Mouse (Mus musculus): Measurements from ENCODE around the gene Ak6. TPM values are rescaled to one million over a fixed set of nuclear protein-coding genes. Genes with fewer than 3 reads are reported as not detected.

Gene Ak6
- polyA plus RNA-seq, 1 experiment = 115 TPM

- no peak overlapping the region for H3ac ChIP-seq (ENCODE audit: control insufficient read depth, insufficient read length)
- no peaks in the 10 kb centered on the region for H3K36me3 ChIP-seq (ENCODE audit: control insufficient read depth, insufficient read depth)
- no peaks in the 10 kb centered on the region for H3K27me3 ChIP-seq (ENCODE audit: control insufficient read depth, insufficient read depth, insufficient read length)
- H3K4me2 ChIP-seq (ENCODE audit: low read depth) = no peak overlapping the region
- no peak for TF ChIP-seq USF1 (IDR thresholded peaks at IDR 0.05; ENCODE audit: low read depth)
- TF ChIP-seq MAX (IDR thresholded peaks at IDR 0.05; ENCODE audit: low read depth) = no peak
- TF ChIP-seq E2F4 (IDR thresholded peaks at IDR 0.05; ENCODE audit: insufficient read depth) = no peak
- TF ChIP-seq REST (IDR thresholded peaks at IDR 0.05; ENCODE audit: insufficient read depth, insufficient read length) = no peak
- TF ChIP-seq POLR2AphosphoS2 (IDR thresholded peaks at IDR 0.05; ENCODE audit: insufficient read length, low read depth) = no peak
- TF ChIP-seq MYOD1 (IDR thresholded peaks at IDR 0.05; ENCODE audit: control insufficient read depth in 1 of 3, insufficient read length in 2 of 3, low read depth in 2 of 3) = no peak
- no peak for TF ChIP-seq TCF3 (IDR thresholded peaks at IDR 0.05; ENCODE audit: insufficient read length, low read depth)
- TF ChIP-seq POLR2A (IDR thresholded peaks at IDR 0.05; ENCODE audit: insufficient read length, low read depth) = no peak
- TF ChIP-seq TCF12 (IDR thresholded peaks at IDR 0.05; ENCODE audit: insufficient read depth, poor library complexity, severe bottlenecking) = no peak
- TF ChIP-seq MYOG (IDR thresholded peaks at IDR 0.05; ENCODE audit: control insufficient read depth in 1 of 3, insufficient read depth in 1 of 3, insufficient read length in 2 of 3, low read depth in 2 of 3) = no peak
- TF ChIP-seq SRF (IDR thresholded peaks at IDR 0.05; ENCODE audit: control insufficient read depth, insufficient read length, low read depth) = no peak
- TF ChIP-seq CEBPB (IDR thresholded peaks at IDR 0.05; ENCODE audit: insufficient read depth, poor library complexity, severe bottlenecking) = no peak
- no peaks in the 10 kb centered on the region for H3K79me2 ChIP-seq (ENCODE audit: control insufficient read depth, insufficient read depth)
- no peak overlapping the region for H3K4me3 ChIP-seq
These were observed 36.7 kb downstream of the Ak6 start for GRCm38 (mm10) chr13:100687513-100687912.

GRCm38 (mm10) chr13:100697541-100697940, 46.8 kb downstream of the Ak6 start:
- H3K27me3 ChIP-seq (ENCODE audit: control insufficient read depth, insufficient read depth, insufficient read length) = no peaks in the 10 kb centered on the region
- H3ac ChIP-seq (ENCODE audit: control insufficient read depth, insufficient read length) = no peak overlapping the region
- H3K36me3 ChIP-seq (ENCODE audit: control insufficient read depth, insufficient read depth) = peaks cover 16% of the 10 kb centered on the region
- H3K79me2 ChIP-seq (ENCODE audit: control insufficient read depth, insufficient read depth) = no peaks in the 10 kb centered on the region
- no peak overlapping the region for H3K4me2 ChIP-seq (ENCODE audit: low read depth)
- TF ChIP-seq TCF3 (IDR thresholded peaks at IDR 0.05; ENCODE audit: insufficient read length, low read depth) = no peak
- no peak for TF ChIP-seq TCF12 (IDR thresholded peaks at IDR 0.05; ENCODE audit: insufficient read depth, poor library complexity, severe bottlenecking)
- TF ChIP-seq SRF (IDR thresholded peaks at IDR 0.05; ENCODE audit: control insufficient read depth, insufficient read length, low read depth) = no peak
- TF ChIP-seq CEBPB (IDR thresholded peaks at IDR 0.05; ENCODE audit: insufficient read depth, poor library complexity, severe bottlenecking) = no peak
- TF ChIP-seq POLR2AphosphoS2 (IDR thresholded peaks at IDR 0.05; ENCODE audit: insufficient read length, low read depth) = no peak
- no peak for TF ChIP-seq POLR2A (IDR thresholded peaks at IDR 0.05; ENCODE audit: insufficient read length, low read depth)
- no peak for TF ChIP-seq USF1 (IDR thresholded peaks at IDR 0.05; ENCODE audit: low read depth)
- no peak for TF ChIP-seq MYOG (IDR thresholded peaks at IDR 0.05; ENCODE audit: control insufficient read depth in 1 of 3, insufficient read depth in 1 of 3, insufficient read length in 2 of 3, low read depth in 2 of 3)
- TF ChIP-seq REST (IDR thresholded peaks at IDR 0.05; ENCODE audit: insufficient read depth, insufficient read length) = no peak
- no peak for TF ChIP-seq E2F4 (IDR thresholded peaks at IDR 0.05; ENCODE audit: insufficient read depth)
- TF ChIP-seq MYOD1 (IDR thresholded peaks at IDR 0.05; ENCODE audit: control insufficient read depth in 1 of 3, insufficient read length in 2 of 3, low read depth in 2 of 3) = no peak
- TF ChIP-seq MAX (IDR thresholded peaks at IDR 0.05; ENCODE audit: low read depth) = no peak
- H3K4me3 ChIP-seq = no peak overlapping the region

GRCm38 (mm10) chr13:100698866-100699265, 48.1 kb downstream of the Ak6 start:
- peaks cover 28% of the 10 kb centered on the region for H3K36me3 ChIP-seq (ENCODE audit: control insufficient read depth, insufficient read depth)
- TF ChIP-seq USF1 (IDR thresholded peaks at IDR 0.05; ENCODE audit: low read depth) = no peak
- no peak for TF ChIP-seq MAX (IDR thresholded peaks at IDR 0.05; ENCODE audit: low read depth)
- no peak for TF ChIP-seq E2F4 (IDR thresholded peaks at IDR 0.05; ENCODE audit: insufficient read depth)
- TF ChIP-seq CEBPB (IDR thresholded peaks at IDR 0.05; ENCODE audit: insufficient read depth, poor library complexity, severe bottlenecking) = no peak
- TF ChIP-seq MYOD1 (IDR thresholded peaks at IDR 0.05; ENCODE audit: control insufficient read depth in 1 of 3, insufficient read length in 2 of 3, low read depth in 2 of 3) = no peak
- TF ChIP-seq SRF (IDR thresholded peaks at IDR 0.05; ENCODE audit: control insufficient read depth, insufficient read length, low read depth) = no peak
- no peak for TF ChIP-seq POLR2AphosphoS2 (IDR thresholded peaks at IDR 0.05; ENCODE audit: insufficient read length, low read depth)
- TF ChIP-seq REST (IDR thresholded peaks at IDR 0.05; ENCODE audit: insufficient read depth, insufficient read length) = no peak
- TF ChIP-seq POLR2A (IDR thresholded peaks at IDR 0.05; ENCODE audit: insufficient read length, low read depth) = no peak
- no peak for TF ChIP-seq TCF3 (IDR thresholded peaks at IDR 0.05; ENCODE audit: insufficient read length, low read depth)
- TF ChIP-seq MYOG (IDR thresholded peaks at IDR 0.05; ENCODE audit: control insufficient read depth in 1 of 3, insufficient read depth in 1 of 3, insufficient read length in 2 of 3, low read depth in 2 of 3) = no peak
- no peak for TF ChIP-seq TCF12 (IDR thresholded peaks at IDR 0.05; ENCODE audit: insufficient read depth, poor library complexity, severe bottlenecking)
- no peak overlapping the region for H3K4me2 ChIP-seq (ENCODE audit: low read depth)
- H3ac ChIP-seq (ENCODE audit: control insufficient read depth, insufficient read length) = no peak overlapping the region
- H3K79me2 ChIP-seq (ENCODE audit: control insufficient read depth, insufficient read depth) = no peaks in the 10 kb centered on the region
- H3K4me3 ChIP-seq = no peak overlapping the region
- H3K27me3 ChIP-seq (ENCODE audit: control insufficient read depth, insufficient read depth, insufficient read length) = no peaks in the 10 kb centered on the region

GRCm38 (mm10) chr13:100703468-100703867, 52.7 kb downstream of the Ak6 start:
- TF ChIP-seq TCF12 (IDR thresholded peaks at IDR 0.05; ENCODE audit: insufficient read depth, poor library complexity, severe bottlenecking) (no peak), USF1 (IDR thresholded peaks at IDR 0.05; ENCODE audit: low read depth) (no peak), MYOD1 (IDR thresholded peaks at IDR 0.05; ENCODE audit: control insufficient read depth in 1 of 3, insufficient read length in 2 of 3, low read depth in 2 of 3) (no peak), REST (IDR thresholded peaks at IDR 0.05; ENCODE audit: insufficient read depth, insufficient read length) (no peak), E2F4 (IDR thresholded peaks at IDR 0.05; ENCODE audit: insufficient read depth) (no peak), POLR2A (IDR thresholded peaks at IDR 0.05; ENCODE audit: insufficient read length, low read depth) (no peak), POLR2AphosphoS2 (IDR thresholded peaks at IDR 0.05; ENCODE audit: insufficient read length, low read depth) (no peak), TCF3 (IDR thresholded peaks at IDR 0.05; ENCODE audit: insufficient read length, low read depth) (no peak), CEBPB (IDR thresholded peaks at IDR 0.05; ENCODE audit: insufficient read depth, poor library complexity, severe bottlenecking) (no peak), MYOG (IDR thresholded peaks at IDR 0.05; ENCODE audit: control insufficient read depth in 1 of 3, insufficient read depth in 1 of 3, insufficient read length in 2 of 3, low read depth in 2 of 3) (no peak), SRF (IDR thresholded peaks at IDR 0.05; ENCODE audit: control insufficient read depth, insufficient read length, low read depth) (no peak), MAX (IDR thresholded peaks at IDR 0.05; ENCODE audit: low read depth) (no peak)
- H3K27me3 ChIP-seq (ENCODE audit: control insufficient read depth, insufficient read depth, insufficient read length) = no peaks in the 10 kb centered on the region
- peaks cover 44% of the 10 kb centered on the region for H3K36me3 ChIP-seq (ENCODE audit: control insufficient read depth, insufficient read depth)
- no peak overlapping the region for H3ac ChIP-seq (ENCODE audit: control insufficient read depth, insufficient read length)
- no peak overlapping the region for H3K4me2 ChIP-seq (ENCODE audit: low read depth)
- H3K4me3 ChIP-seq = no peak overlapping the region
- H3K79me2 ChIP-seq (ENCODE audit: control insufficient read depth, insufficient read depth) = no peaks in the 10 kb centered on the region

All from myocyte (in vitro differentiated cells).